Mouse (Mus musculus) small intestine, adult 2 months (tissue): ENCODE measurements around the gene Donson.

ENCODE experiments used
- CTCF ChIP-seq: fragments of 200-500 bp; IDR thresholded peaks from 2 replicates; pipeline ENCODE4 v1.5.1; 2012; ENCODE audit warnings: low read depth, mild to moderate bottlenecking, control low read depth, inconsistent platforms, low read length, moderate library complexity, mixed read lengths; ENCODE audit not compliant: insufficient replicate concordance, insufficient read length; ENCODE audit errors: extremely low read depth
- POLR2A ChIP-seq: fragments of 200-500 bp; IDR thresholded peaks from 2 replicates; pipeline ENCODE4 v1.6.1; 2012; ENCODE audit warnings: low read depth, mild to moderate bottlenecking, control low read depth, inconsistent platforms, low read length, moderate library complexity

DNA sequence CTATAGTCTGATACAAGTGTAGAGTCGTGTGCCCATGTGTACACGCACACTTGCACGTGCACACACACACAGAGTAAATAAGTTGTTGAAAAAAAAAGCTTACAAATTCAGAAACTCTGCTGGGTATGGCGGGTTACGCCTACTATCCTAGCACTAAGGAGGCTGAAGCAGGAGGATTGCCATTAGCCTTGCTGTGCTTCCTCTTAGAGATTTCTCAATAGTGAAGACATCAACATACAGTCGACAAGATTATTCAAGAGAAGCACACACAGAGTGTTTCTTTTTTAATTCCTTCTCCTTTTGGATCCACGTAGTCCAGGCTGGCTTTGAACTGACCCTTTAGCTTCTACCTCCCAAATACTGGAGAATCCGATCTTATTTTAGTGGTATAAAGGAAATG is 48.4 kb downstream of the Donson start:
- TF ChIP-seq CTCF (no peak), POLR2A (no peak)
